12 mouse cellular contexts compared by ENCODE assay signal in genomic region chr2:53026056-53026769, GRCm38 (mm10).
DNase-seq lines count a peak whose midpoint lies in the region; ATAC-seq and TF ChIP-seq lines count a peak whose summit lies in the region.
"Had no signal": no experiment of that assay in that cellular context is flagged by ENCODE, and none has a peak within 500 bp of the region (broad histone marks: within the 10 kb centered on the region; RNA-seq: fewer than 3 reads in every experiment).

No protein-coding gene starts in this region.

- H3K27me3 ChIP-seq in lung, postnatal 0 days (replicated peaks; ENCODE audit: insufficient read depth, low read length) = no peaks in the 10 kb centered on the region
- H3K27me3 ChIP-seq: limb, embryonic 12.5 days; midbrain, embryonic 12.5 days had no signal

- H3K4me1 ChIP-seq in lung, postnatal 0 days (ENCODE audit: insufficient read depth, low read depth, low read length) = no peaks in the 10 kb centered on the region; the same call in 1 of the 2 replicates

- no peaks in the 10 kb centered on the region for H3K36me3 ChIP-seq in lung, postnatal 0 days (ENCODE audit: insufficient read depth, low read length)
- H3K36me3 ChIP-seq: midbrain, embryonic 12.5 days had no signal

- no peak overlapping the region for H3K27ac ChIP-seq in lung, postnatal 0 days (ENCODE audit: low read length)
- H3K27ac ChIP-seq: layer of hippocampus, adult 2 months; limb, embryonic 12.5 days; midbrain, embryonic 12.5 days had no signal

- no peaks in the 10 kb centered on the region for H3K9me3 ChIP-seq in lung, postnatal 0 days (ENCODE audit: low read length)
- H3K9me3 ChIP-seq: limb, embryonic 12.5 days; midbrain, embryonic 12.5 days had no signal

- H3K9ac ChIP-seq in lung, postnatal 0 days (replicated peaks; ENCODE audit: low read depth) = no peak overlapping the region
- H3K9ac ChIP-seq: limb, embryonic 12.5 days; midbrain, embryonic 12.5 days had no signal

- H3K4me2 ChIP-seq in lung, postnatal 0 days (replicated peaks; ENCODE audit: low read depth, low read length) = no peak overlapping the region
- H3K4me2 ChIP-seq: limb, embryonic 12.5 days; midbrain, embryonic 12.5 days had no signal

- H3K4me3 ChIP-seq in lung, postnatal 0 days (ENCODE audit: low read depth, low read length) = no peak overlapping the region
- H3K4me3 ChIP-seq: erythroblast, embryonic 14.5 days; layer of hippocampus, adult 2 months; limb, embryonic 12.5 days; midbrain, embryonic 12.5 days had no signal

- no peak for ATAC-seq in lung, postnatal 0 days
- no peak for ATAC-seq in granulocyte monocyte progenitor cell, adult 5-6 weeks (replicated peaks; ENCODE audit: poor library complexity, severe bottlenecking)

- TF ChIP-seq CTCF in lung, postnatal 0 days (IDR thresholded peaks at IDR 0.05) = no peak

- DNase-seq in adrenal gland, postnatal 10 days = peak; percentile 7
- DNase-seq in adrenal gland, adult 8-10 months = no peak
- DNase-seq in kidney, adult 8-10 months = peak; percentile 14 to 15
- no peak for DNase-seq in kidney, adult 11 months
- peak; percentile 65 to 73 for DNase-seq in heart, adult 9 months (ENCODE audit: low spot score in 2 of 2)
- peak; percentile 43 for DNase-seq in lung, postnatal 0 days (ENCODE audit: low spot score)
- no peak for DNase-seq in embryo, embryonic 11 days

- 41% methylated on average over 5 of the region's 5 CpGs for WGBS in lung, postnatal 0 days

- no peak for TF ChIP-seq EP300 in lung, postnatal 0 days (IDR thresholded peaks at IDR 0.05)

Comparison
In these comparisons a context has a peak if more than half of its experiments do, and no peak if none do; other contexts are left out.
1. DNase-seq: peak in adrenal gland, postnatal 10 days (single experiment), kidney, adult 8-10 months (2 of 2), heart, adult 9 months (2 of 2) and lung, postnatal 0 days (single experiment); none in adrenal gland, adult 8-10 months (single experiment), kidney, adult 11 months (single experiment) and embryo, embryonic 11 days (single experiment).